Comparison of ENCODE assay signal across 1 mouse cellular context in genomic region chr1:21218489-21218919, GRCm38 (mm10).
TF ChIP-seq lines count a peak whose summit lies in the region.

Tmem14a (plus strand) TSS chr1:21218575.

TF ChIP-seq in CH12.LX, 34 proteins besides CTCF, POLR2A, EP300 and RAD21 (continued from another document):
- TF ChIP-seq MEF2A (IDR thresholded peaks at IDR 0.05; ENCODE audit: borderline replicate concordance, low read depth, low read length) (peak; percentile 22; the same call in 1 of the 2 replicates), NELFE (IDR thresholded peaks at IDR 0.05; ENCODE audit: low read depth, low read length) (0 out of 2 replicates have a peak, but pooled peaks have one; percentile 50), MAX (IDR thresholded peaks at IDR 0.05; ENCODE audit: low read length) (no peak), SMC3 (IDR thresholded peaks at IDR 0.05; ENCODE audit: low read depth, low read length) (peak; percentile 68), SIN3A (IDR thresholded peaks at IDR 0.05; ENCODE audit: low read length) (0 out of 2 replicates have a peak, but pooled peaks have one; percentile 16), MYC (IDR thresholded peaks at IDR 0.05; ENCODE audit: low read depth, low read length) (no peak), CHD2 (IDR thresholded peaks at IDR 0.05; ENCODE audit: low read length) (no peak; the same call in 1 of the 2 replicates), HCFC1 (IDR thresholded peaks at IDR 0.05; ENCODE audit: low read depth, low read length) (peak; percentile 58), NRF1 (IDR thresholded peaks at IDR 0.05; ENCODE audit: low read depth, low read length) (peak; percentile 91)
